Mouse (Mus musculus) ZHBTc4 (cell line): ENCODE data around the gene Ring1.

Experiments
- DNase-seq: peaks from one replicate; pipeline ENCODE4 v3.0.0-alpha.2; 2011; ENCODE audit warnings: low read depth, low spot score

Ring1 gene

GRCm38 (mm10) chr17:34024317-34024821 is at the start of gene Ring1:
TSS of gene Ring1 (minus strand) at chr17:34024680.
- peak; percentile 92 for DNase-seq

GRCm38 (mm10) chr17:34072091-34072490 is 47.6 kb upstream of the Ring1 start:
- no peak for DNase-seq

GRCm38 (mm10) chr17:34068864-34069263 is 44.4 kb upstream of the Ring1 start:
- DNase-seq, result no peak

- no peak for DNase-seq
Observed at GRCm38 (mm10) chr17:34057224-34057623, 32.7 kb upstream of the Ring1 start.

- no peak for DNase-seq
Observed at GRCm38 (mm10) chr17:34047404-34048050, 23.0 kb upstream of the Ring1 start.

- no peak for DNase-seq
Observed at GRCm38 (mm10) chr17:34045941-34046340, 21.5 kb upstream of the Ring1 start.

- DNase-seq, result no peak
Observed at GRCm38 (mm10) chr17:34039562-34040450, 15.3 kb upstream of the Ring1 start.

GRCm38 (mm10) chr17:34038878-34039561 is 14.5 kb upstream of the Ring1 start, which contains the start of gene Col11a2:
TSS of gene Col11a2 (plus strand) at chr17:34039437.
- DNase-seq, result no peak

- DNase-seq, result no peak
Observed at GRCm38 (mm10) chr17:34038440-34038839, 14.0 kb upstream of the Ring1 start.

GRCm38 (mm10) chr17:34037241-34037640 is 12.8 kb upstream of the Ring1 start:
- no peak for DNase-seq

- no peak for DNase-seq
Observed at GRCm38 (mm10) chr17:34036647-34037046, 12.2 kb upstream of the Ring1 start.

GRCm38 (mm10) chr17:34035517-34035916 is 11.0 kb upstream of the Ring1 start:
- DNase-seq, result no peak

GRCm38 (mm10) chr17:34034064-34034463 is 9.6 kb upstream of the Ring1 start:
- DNase-seq, result peak; percentile 80

GRCm38 (mm10) chr17:34033441-34033840 is 9.0 kb upstream of the Ring1 start:
- DNase-seq, result no peak

- DNase-seq, result no peak
Observed at GRCm38 (mm10) chr17:34032806-34033205, 8.3 kb upstream of the Ring1 start.

GRCm38 (mm10) chr17:34032174-34032632 is 7.7 kb upstream of the Ring1 start:
- no peak for DNase-seq

GRCm38 (mm10) chr17:34031465-34032173 is 7.1 kb upstream of the Ring1 start, which contains the start of the genes Slc39a7 and Rxrb:
TSS of gene Slc39a7 (minus strand) at chr17:34031682.
TSS of gene Rxrb (plus strand) at chr17:34031812.
- DNase-seq, result peak; percentile 99

- DNase-seq, result no peak
Observed at GRCm38 (mm10) chr17:34030861-34031326, 6.4 kb upstream of the Ring1 start.

GRCm38 (mm10) chr17:34029890-34030595 is 5.6 kb upstream of the Ring1 start:
- no peak for DNase-seq

GRCm38 (mm10) chr17:34029150-34029889 is 4.8 kb upstream of the Ring1 start:
- no peak for DNase-seq
